Mouse (Mus musculus) c-Kit-negative CD71-positive TER-119-positive erythroid progenitor cells, embryonic 14.5 days (primary cell): ENCODE data around the gene Tmem168.

Experiments
- DNase-seq: peaks from one replicate; pipeline ENCODE4 v3.0.0-alpha.2; 2013; ENCODE audit warnings: low read depth, low spot score

The Tmem168 gene

GRCm38 (mm10) chr6:13586154-13586553, 21.7 kb downstream of the Tmem168 start:
- no peak for DNase-seq

GRCm38 (mm10) chr6:13584788-13585187, 23.1 kb downstream of the Tmem168 start:
- DNase-seq = no peak

GRCm38 (mm10) chr6:13582075-13582474, 25.8 kb downstream of the Tmem168 start:
- no peak for DNase-seq

- no peak for DNase-seq
Measured at GRCm38 (mm10) chr6:13565734-13566133, 42.2 kb downstream of the Tmem168 start.

GRCm38 (mm10) chr6:13555266-13555665, 52.6 kb downstream of the Tmem168 start:
- no peak for DNase-seq

GRCm38 (mm10) chr6:13541761-13542160, 66.1 kb downstream of the Tmem168 start:
- no peak for DNase-seq

GRCm38 (mm10) chr6:13537275-13537964, 70.5 kb downstream of the Tmem168 start:
- DNase-seq = no peak
